24 mouse cellular contexts compared by ENCODE assay signal in the genomic region with DNA sequence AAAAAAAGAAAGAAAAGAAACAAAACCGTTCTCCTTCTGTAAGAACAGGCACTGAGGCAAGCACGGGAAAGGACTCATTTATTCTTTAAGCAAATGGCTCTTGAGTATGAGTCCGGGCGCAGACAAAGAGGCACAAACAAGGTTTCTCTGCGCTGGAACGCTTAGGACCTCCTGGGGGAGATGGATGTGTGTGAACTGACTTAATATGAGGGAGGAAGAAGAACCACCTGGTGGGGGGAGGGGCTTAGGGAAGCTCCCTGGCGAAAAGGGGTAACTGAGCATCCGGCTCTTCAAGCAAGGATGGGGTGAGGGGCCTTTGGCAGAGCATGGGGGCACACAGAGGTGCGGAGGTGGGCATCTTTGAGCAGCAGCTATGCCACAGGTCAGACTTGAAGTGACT. TPM values are rescaled to one million over a fixed set of nuclear protein-coding genes. Genes with fewer than 3 reads are reported as not detected.
DNase-seq lines count a peak whose midpoint lies in the region; ATAC-seq lines count a peak whose summit lies in the region.
"Had no signal": no experiment of that assay in that cellular context is flagged by ENCODE, and none has a peak within 500 bp of the region (broad histone marks: within the 10 kb centered on the region; RNA-seq: fewer than 3 reads in every experiment).

No protein-coding gene starts in this region.

- H3K27me3 ChIP-seq in forebrain, embryonic 13.5 days = peaks cover 11% of the 10 kb centered on the region; the same call in 1 of the 2 replicates
- no peaks in the 10 kb centered on the region for H3K27me3 ChIP-seq in forebrain, embryonic 14.5 days (replicated peaks; ENCODE audit: control insufficient read depth, insufficient read depth, low read length)
- peaks cover 57% of the 10 kb centered on the region for H3K27me3 ChIP-seq in neural tube, embryonic 13.5 days

- no peak overlapping the region for H3K9ac ChIP-seq in forebrain, embryonic 13.5 days
- H3K9ac ChIP-seq in forebrain, embryonic 14.5 days (ENCODE audit: low read length) = no peak overlapping the region
- no peak overlapping the region for H3K9ac ChIP-seq in neural tube, embryonic 13.5 days
- H3K9ac ChIP-seq: forebrain, embryonic 12.5 days; heart, embryonic 13.5 days; hindbrain, embryonic 12.5 days; kidney, embryonic 15.5 days; liver, embryonic 13.5 days; lung, embryonic 14.5 days; neural tube, embryonic 12.5 days had no signal

- DNase-seq in forebrain, embryonic 14.5 days (ENCODE audit: low spot score) = no peak
- DNase-seq in neural tube, embryonic 10.5 days (ENCODE audit: extremely low spot score, low spot score) = no peak
- DNase-seq in thymus, postnatal 0 days (ENCODE audit: low spot score) = peak; percentile 74
- no peak for DNase-seq in testis, postnatal 14 days (ENCODE audit: low spot score)
- no peak for DNase-seq in frontal cortex, postnatal 36 days (ENCODE audit: low spot score in 2 of 2)
- DNase-seq in lung, adult 18-20 months = no peak
- DNase-seq: adrenal gland, postnatal 25 days; gastrocnemius, postnatal 25 days; heart, adult 18-20 months; heart, postnatal 14 days; kidney, adult 11 months; kidney, postnatal 36 days; liver, embryonic 13.5 days; lung, embryonic 14.5 days; retina, postnatal 1 day; right cerebral cortex, postnatal 25 days had no signal

- peaks cover 80% of the 10 kb centered on the region for H3K4me1 ChIP-seq in forebrain, embryonic 13.5 days
- peaks cover 58% of the 10 kb centered on the region for H3K4me1 ChIP-seq in forebrain, embryonic 14.5 days (ENCODE audit: control insufficient read depth, insufficient read depth, low read length)
- peaks cover 87% of the 10 kb centered on the region for H3K4me1 ChIP-seq in neural tube, embryonic 13.5 days (replicated peaks)

- 37% methylated on average over 9 of the region's 9 CpGs for WGBS in forebrain, embryonic 13.5 days
- WGBS in forebrain, embryonic 14.5 days = 44% methylated on average over 9 of the region's 9 CpGs
- WGBS in neural tube, embryonic 13.5 days = 32% methylated on average over 9 of the region's 9 CpGs

- H3K9me3 ChIP-seq in forebrain, embryonic 13.5 days (replicated peaks) = no peaks in the 10 kb centered on the region
- H3K9me3 ChIP-seq in forebrain, embryonic 14.5 days (replicated peaks; ENCODE audit: control insufficient read depth, low read length) = no peaks in the 10 kb centered on the region
- H3K9me3 ChIP-seq in neural tube, embryonic 13.5 days = no peaks in the 10 kb centered on the region
- H3K9me3 ChIP-seq: forebrain, embryonic 12.5 days; heart, embryonic 13.5 days; hindbrain, embryonic 12.5 days; kidney, embryonic 15.5 days; liver, embryonic 13.5 days; megakaryocyte, embryonic 14.5 days; neural tube, embryonic 12.5 days had no signal

- no peak overlapping the region for H3K4me2 ChIP-seq in forebrain, embryonic 13.5 days
- H3K4me2 ChIP-seq in forebrain, embryonic 14.5 days (ENCODE audit: low read length) = no peak overlapping the region
- H3K4me2 ChIP-seq in neural tube, embryonic 13.5 days = no peak overlapping the region
- H3K4me2 ChIP-seq: forebrain, embryonic 12.5 days; heart, embryonic 13.5 days; hindbrain, embryonic 12.5 days; kidney, embryonic 15.5 days; liver, embryonic 13.5 days; lung, embryonic 14.5 days; neural tube, embryonic 12.5 days had no signal

- no peak for ATAC-seq in forebrain, embryonic 13.5 days
- ATAC-seq in forebrain, embryonic 14.5 days = no peak
- no peak for ATAC-seq in neural tube, embryonic 13.5 days (ENCODE audit: low read depth)

- peak overlapping the region; percentile 44; the same call in 1 of the 2 replicates for H3K27ac ChIP-seq in forebrain, embryonic 13.5 days
- no peak overlapping the region for H3K27ac ChIP-seq in forebrain, embryonic 14.5 days (ENCODE audit: low read depth, low read length)
- 0 out of 2 replicates have a peak overlapping the region, but pooled peaks have one; percentile 24 for H3K27ac ChIP-seq in neural tube, embryonic 13.5 days (replicated peaks)
- H3K27ac ChIP-seq: heart, embryonic 13.5 days; hindbrain, embryonic 12.5 days; kidney, embryonic 15.5 days; liver, embryonic 13.5 days; neural tube, embryonic 12.5 days had no signal

- no peak overlapping the region for H3K4me3 ChIP-seq in forebrain, embryonic 13.5 days
- H3K4me3 ChIP-seq in forebrain, embryonic 14.5 days (ENCODE audit: low read depth, low read length) = no peak overlapping the region
- H3K4me3 ChIP-seq in neural tube, embryonic 13.5 days = no peak overlapping the region
- H3K4me3 ChIP-seq: forebrain, embryonic 12.5 days; heart, embryonic 13.5 days; hindbrain, embryonic 12.5 days; kidney, embryonic 15.5 days; liver, embryonic 13.5 days; megakaryocyte, embryonic 14.5 days; neural tube, embryonic 12.5 days had no signal

- H3K36me3 ChIP-seq in forebrain, embryonic 13.5 days (ENCODE audit: poor library complexity, severe bottlenecking) = no peaks in the 10 kb centered on the region
- no peaks in the 10 kb centered on the region for H3K36me3 ChIP-seq in forebrain, embryonic 14.5 days (ENCODE audit: control insufficient read depth, insufficient read depth, low read length)
- no peaks in the 10 kb centered on the region for H3K36me3 ChIP-seq in neural tube, embryonic 13.5 days
- H3K36me3 ChIP-seq: forebrain, embryonic 12.5 days; heart, embryonic 13.5 days; hindbrain, embryonic 12.5 days; kidney, embryonic 15.5 days; liver, embryonic 13.5 days; neural tube, embryonic 12.5 days had no signal

RNA-seq across cellular contexts. Expression of a gene that starts 5.2 kb away (rescaled TPM):
- 15.3 and 18.6 TPM in 2 replicates for polyA plus RNA-seq in forebrain, embryonic 13.5 days (2015; fragmentation: Nextera tagmentation; extraction: Ambion mirVana)
- polyA plus RNA-seq in forebrain, embryonic 14.5 days (2014; fragmentation: Nextera tagmentation; extraction: Ambion mirVana) = 17.1 and 17.4 TPM in 2 replicates
- polyA plus RNA-seq in neural tube, embryonic 13.5 days (2015; fragmentation: Nextera tagmentation; extraction: Ambion mirVana) = 11.8 and 12.7 TPM in 2 replicates
- 9.9 and 13.1 TPM in 2 replicates for polyA plus RNA-seq in thymus, postnatal 0 days (2015; fragmentation: Nextera tagmentation; extraction: Ambion mirVana)

RNA-seq across cellular contexts. Expression of a gene that starts 40.2 kb away (rescaled TPM):
- 1.2 and 1.5 TPM in 2 replicates for polyA plus RNA-seq in forebrain, embryonic 13.5 days (2015; fragmentation: Nextera tagmentation; extraction: Ambion mirVana)
- 1.2 and 2.0 TPM in 2 replicates for polyA plus RNA-seq in forebrain, embryonic 14.5 days (2014; fragmentation: Nextera tagmentation; extraction: Ambion mirVana)
- polyA plus RNA-seq in neural tube, embryonic 13.5 days (2015; fragmentation: Nextera tagmentation; extraction: Ambion mirVana) = 2.4 and 2.6 TPM in 2 replicates
- 3.2 and 3.6 TPM in 2 replicates for polyA plus RNA-seq in thymus, postnatal 0 days (2015; fragmentation: Nextera tagmentation; extraction: Ambion mirVana)
